Mouse (Mus musculus) limb, embryonic 14.5 days (tissue): ENCODE data around the gene Pak7. TPM values are rescaled to one million over a fixed set of nuclear protein-coding genes. Genes with fewer than 3 reads are reported as not detected.

ENCODE experiments used
- ATAC-seq: fragments of 200-750 bp; cut with Nextera tagmentation; 2 replicates; pipeline ENCODE4 v1.8.0; 2017; ENCODE audit warnings: low read depth, moderate number of reproducible peaks, moderate TSS enrichment; ENCODE audit not compliant: low FRiP score
- DNase-seq: peaks from one replicate; pipeline ENCODE4 v3.0.0-alpha.2; 2015; ENCODE audit warnings: low spot score
- H3K27ac ChIP-seq: fragments of 300-500 bp; sonication (generic); replicated peaks from 2 replicates; pipeline ENCODE4 v1.5.1; 2014; ENCODE audit warnings: low read depth, mild to moderate bottlenecking, low read length, moderate library complexity, mixed read lengths
- H3K27me3 ChIP-seq: fragments of 300-500 bp; sonication (generic); 2 replicates; pipeline ENCODE4 v1.6.1; 2014; ENCODE audit warnings: low read length, mixed read lengths; ENCODE audit not compliant: control insufficient read depth, insufficient read depth
- H3K36me3 ChIP-seq: fragments of 300-500 bp; sonication (generic); 2 replicates; pipeline ENCODE4 v1.6.1; 2014; ENCODE audit warnings: mild to moderate bottlenecking, low read length, moderate library complexity, mixed read lengths; ENCODE audit not compliant: control insufficient read depth, insufficient read depth
- H3K4me1 ChIP-seq: fragments of 300-500 bp; sonication (generic); 2 replicates; pipeline ENCODE4 v1.6.1; 2014; ENCODE audit warnings: antibody characterized with exemption, low read length, mixed read lengths; ENCODE audit not compliant: control insufficient read depth, insufficient read depth
- H3K4me2 ChIP-seq: fragments of 300-500 bp; sonication (generic); replicated peaks from 2 replicates; pipeline ENCODE4 v1.6.1; 2014; ENCODE audit warnings: low read depth, mild to moderate bottlenecking, low read length, moderate library complexity; ENCODE audit not compliant: severe bottlenecking
- H3K4me3 ChIP-seq: fragments of 300-500 bp; sonication (generic); replicated peaks from 2 replicates; pipeline ENCODE4 v1.5.1; 2014; ENCODE audit warnings: low read length
- H3K9ac ChIP-seq: fragments of 300-500 bp; sonication (generic); 2 replicates; pipeline ENCODE4 v1.6.1; 2014; ENCODE audit warnings: mild to moderate bottlenecking, low read depth, low read length, moderate library complexity; ENCODE audit not compliant: severe bottlenecking
- H3K9me3 ChIP-seq: fragments of 300-500 bp; sonication (generic); 2 replicates; pipeline ENCODE4 v1.6.1; 2016; ENCODE audit warnings: low read length; ENCODE audit not compliant: control insufficient read depth
- POLR2A ChIP-seq: fragments of 200-500 bp; IDR thresholded peaks from 2 replicates; pipeline ENCODE4 v1.8.0; 2012; ENCODE audit warnings: inconsistent platforms, mild to moderate bottlenecking, moderate library complexity, borderline replicate concordance; ENCODE audit not compliant: insufficient read depth, insufficient read length; ENCODE audit errors: extremely low read depth
- WGBS: fragments of 180-500 bp; shearing (Covaris S2); extraction: QIAGEN DNeasy Blood & Tissue Kit; methylation state at CpG from one replicate; pipeline ENCODE4 v1.1.7; 2014; 5-methylcytosine and 5-hydroxymethylcytosine counted together
- polyA plus RNA-seq, 2 experiments: library from polyadenylated mRNA; depleted of rRNA in 1 of 2; stranded (reverse) in 1 of 2; unstranded in 1 of 2; fragments of >200 nt; fragmentation: Nextera tagmentation in 1 of 2; extraction: Ambion mirVana in 1 of 2; gene quantifications; 2 replicates each; pipeline versions ENCODE4 v1.2.1 to v1.2.3; 2012 to 2014

Gene Pak7
- polyA plus RNA-seq, 2 experiments: 0.65 to 0.95 TPM

GRCm38 (mm10) chr2:136058398-136058797 lies 329.4 kb downstream of the Pak7 start:
- Histone ChIP-seq H3K4me2 (peak overlapping the region; percentile 58), H3K9me3 (no peaks in the 10 kb centered on the region), H3K27ac (no peak overlapping the region), H3K9ac (no peak overlapping the region), H3K4me1 (peaks cover 4% of the 10 kb centered on the region; the same call in 1 of the 2 replicates), H3K27me3 (peaks cover 31% of the 10 kb centered on the region), H3K4me3 (peak overlapping the region; percentile 31; the same call in 1 of the 2 replicates), H3K36me3 (no peaks in the 10 kb centered on the region)
- DNase-seq (no peak), ATAC-seq (no peak)
- TF ChIP-seq POLR2A: no peak
- 8% methylated on average over 7 of the region's 7 CpGs for WGBS

DNA sequence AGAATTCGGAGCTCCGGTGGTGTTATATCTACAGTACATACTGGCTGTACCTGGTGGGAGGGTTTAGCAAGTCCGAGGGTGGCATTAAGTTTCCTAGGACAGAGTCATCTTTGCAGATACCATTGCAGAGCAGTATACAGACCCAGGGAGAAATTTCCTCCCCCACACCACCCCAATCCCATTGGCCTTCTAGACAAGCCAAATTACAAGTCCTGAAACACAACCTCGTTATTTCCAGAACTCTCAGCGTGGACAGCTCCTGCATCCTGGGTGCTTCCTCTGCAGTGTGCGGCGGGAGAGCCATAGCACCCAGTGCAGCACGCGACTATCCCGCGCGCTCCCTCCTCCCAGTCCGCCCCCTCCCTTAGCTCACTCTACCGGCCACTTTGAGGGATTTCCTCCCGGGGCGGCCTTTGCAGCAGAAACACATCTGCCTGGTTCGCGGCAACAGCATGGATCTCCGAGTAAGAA lies 329.9 kb downstream of the Pak7 start:
- H3K27ac ChIP-seq: no peak overlapping the region
- 6% methylated on average over 19 of the region's 19 CpGs for WGBS
- no peak for DNase-seq

DNA sequence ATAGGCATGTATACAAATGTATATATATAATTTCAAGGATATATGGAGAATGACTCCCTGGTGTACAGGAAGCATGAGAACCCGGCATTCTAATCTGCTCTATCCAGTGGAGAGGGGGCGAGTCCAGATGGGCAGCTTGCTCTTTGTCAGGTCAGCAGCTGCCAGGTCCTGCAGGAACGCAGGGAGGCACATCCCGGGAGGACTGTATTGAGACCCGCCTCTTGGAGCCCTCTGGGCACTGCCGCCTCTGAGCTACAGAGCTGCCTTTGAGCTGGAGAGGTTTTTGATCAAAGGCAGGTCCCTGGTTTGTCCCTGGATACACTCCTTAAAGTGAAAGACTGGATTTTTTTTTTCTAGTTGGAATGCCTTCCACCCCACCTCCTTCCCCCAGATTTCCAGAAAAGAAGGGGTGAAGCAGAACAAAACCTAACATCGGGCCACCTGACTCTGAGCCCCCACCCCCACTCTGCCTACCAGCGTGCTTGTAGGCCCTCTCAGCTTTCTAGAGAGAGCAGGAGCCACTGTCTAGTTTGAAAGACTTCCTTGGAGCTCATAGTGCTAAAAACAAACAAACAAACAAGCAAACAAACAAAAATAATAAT lies 336.0 kb downstream of the Pak7 start, which contains the start of gene Lamp5:
Gene Lamp5 (plus strand): TSS at position 552 of the 602 bp plus-strand sequence.
- Histone ChIP-seq H3K4me3 (peak within 1 kb of the TSS; percentile 22), H3K27ac (no peak within 1 kb of the TSS), H3K4me1 (peaks cover 8% of the 10 kb centered on the region), H3K9me3 (no peaks in the 10 kb centered on the region), H3K27me3 (peaks cover 11% of the 10 kb centered on the region; the same call in 1 of the 2 replicates), H3K9ac (0 out of 2 replicates have a peak within 1 kb of the TSS, but pooled peaks have one; percentile 34), H3K4me2 (peak within 1 kb of the TSS; percentile 48), H3K36me3 (no peaks in the 10 kb centered on the region)
- no peak for TF ChIP-seq POLR2A
- DNase-seq (no peak), ATAC-seq (no peak)
- WGBS: 4% methylated on average over 8 of the region's 8 CpGs

More for the DNA sequence above, 329.9 kb downstream of the Pak7 start:
- Histone ChIP-seq H3K4me1 (peaks cover 4% of the 10 kb centered on the region; the same call in 1 of the 2 replicates), H3K4me2 (peak overlapping the region; percentile 58), H3K9me3 (no peaks in the 10 kb centered on the region), H3K36me3 (no peaks in the 10 kb centered on the region), H3K4me3 (peak overlapping the region; percentile 31; the same call in 1 of the 2 replicates), H3K27me3 (peaks cover 31% of the 10 kb centered on the region), H3K9ac (no peak overlapping the region)
- ATAC-seq: 0 out of 2 replicates have a peak, but pooled peaks have one; percentile 44
- TF ChIP-seq POLR2A: no peak

DNA sequence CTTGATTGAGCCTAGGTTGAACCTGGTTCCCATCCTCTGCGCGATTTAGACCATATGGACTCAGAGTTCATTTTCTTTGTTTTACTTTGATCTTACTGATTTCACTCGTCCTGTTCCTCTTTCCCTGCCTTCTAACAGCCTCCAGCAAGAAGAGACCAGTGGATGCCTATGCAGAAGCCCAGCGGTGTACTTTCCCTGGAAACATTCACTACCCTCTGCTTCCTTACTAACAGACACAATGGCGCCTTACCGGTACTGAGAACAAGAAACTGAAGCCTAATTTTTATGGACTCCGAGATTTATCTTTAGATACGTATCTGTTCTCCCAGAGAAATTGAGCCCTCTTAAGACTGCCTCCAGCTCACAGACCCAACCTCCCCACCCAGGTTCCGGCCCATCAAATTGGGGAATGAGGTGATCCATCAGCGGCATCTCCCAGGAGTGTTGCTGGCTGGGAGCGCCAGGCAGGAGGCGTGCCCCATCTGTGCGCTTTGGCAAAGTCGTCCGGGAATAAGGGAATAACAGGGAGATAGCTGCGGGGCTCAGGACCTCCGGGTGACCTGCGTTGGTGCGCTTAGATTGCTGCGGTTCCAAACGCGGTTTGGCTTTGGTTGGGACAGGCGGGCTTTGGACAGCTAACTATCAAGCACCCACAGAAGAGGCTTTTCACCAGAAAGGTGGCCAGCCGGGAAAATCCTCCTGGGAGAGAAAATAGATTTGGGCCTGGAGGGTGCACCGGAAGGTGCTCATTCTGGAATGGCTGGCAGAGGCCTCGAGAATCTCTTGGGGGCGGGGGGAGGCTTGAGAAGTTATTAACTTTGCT lies 336.8 kb downstream of the Pak7 start:
- 12% methylated on average over 27 of the region's 27 CpGs for WGBS

GRCm38 (mm10) chr2:136048464-136048863 lies 339.3 kb downstream of the Pak7 start:
- Histone ChIP-seq H3K9ac (no peak overlapping the region), H3K4me2 (no peak overlapping the region), H3K4me1 (peaks cover 8% of the 10 kb centered on the region), H3K36me3 (no peaks in the 10 kb centered on the region), H3K4me3 (no peak overlapping the region), H3K27me3 (peaks cover 11% of the 10 kb centered on the region; the same call in 1 of the 2 replicates), H3K9me3 (no peaks in the 10 kb centered on the region), H3K27ac (no peak overlapping the region)
- WGBS: 86% methylated on average over 4 of the region's 4 CpGs
- ATAC-seq (no peak), DNase-seq (no peak)
- no peak for TF ChIP-seq POLR2A

More for the DNA sequence above, 336.8 kb downstream of the Pak7 start:
- H3K36me3 ChIP-seq: no peaks in the 10 kb centered on the region
- ATAC-seq: no peak
- H3K27ac ChIP-seq: no peak overlapping the region
- peak overlapping the region; percentile 48 for H3K4me2 ChIP-seq
- no peaks in the 10 kb centered on the region for H3K9me3 ChIP-seq
- 0 out of 2 replicates have a peak overlapping the region, but pooled peaks have one; percentile 34 for H3K9ac ChIP-seq
- no peak for TF ChIP-seq POLR2A
- peaks cover 8% of the 10 kb centered on the region for H3K4me1 ChIP-seq
- H3K27me3 ChIP-seq: peaks cover 11% of the 10 kb centered on the region; the same call in 1 of the 2 replicates
- DNase-seq: no peak
- H3K4me3 ChIP-seq: peak overlapping the region; percentile 22

Other genes with a start within 250 kb of the Pak7 start
- gene Ankef1, start 113.9 kb upstream of the Pak7 start, polyA plus RNA-seq (2012; rRNA removed): 0.18 and 0.25 TPM in 2 replicates
- 0.29 and 0.91 TPM in 2 replicates for gene Ankef1, start 113.9 kb upstream of the Pak7 start, polyA plus RNA-seq (2014; fragmentation: Nextera tagmentation; extraction: Ambion mirVana)